Mouse (Mus musculus): ENCODE results near the gene Grem1. TPM values are rescaled to one million over a fixed set of nuclear protein-coding genes. Genes with fewer than 3 reads are reported as not detected.
A peak's percentile ranks its signal among the peaks of the same experiment; 100 is the strongest.

Gene Grem1
- total RNA-seq (2021): 0.37 and 3.9 TPM in 2 replicates
- long read RNA-seq, experiment 1: 0 reads
- long read RNA-seq, experiment 2: 0 reads

DNA sequence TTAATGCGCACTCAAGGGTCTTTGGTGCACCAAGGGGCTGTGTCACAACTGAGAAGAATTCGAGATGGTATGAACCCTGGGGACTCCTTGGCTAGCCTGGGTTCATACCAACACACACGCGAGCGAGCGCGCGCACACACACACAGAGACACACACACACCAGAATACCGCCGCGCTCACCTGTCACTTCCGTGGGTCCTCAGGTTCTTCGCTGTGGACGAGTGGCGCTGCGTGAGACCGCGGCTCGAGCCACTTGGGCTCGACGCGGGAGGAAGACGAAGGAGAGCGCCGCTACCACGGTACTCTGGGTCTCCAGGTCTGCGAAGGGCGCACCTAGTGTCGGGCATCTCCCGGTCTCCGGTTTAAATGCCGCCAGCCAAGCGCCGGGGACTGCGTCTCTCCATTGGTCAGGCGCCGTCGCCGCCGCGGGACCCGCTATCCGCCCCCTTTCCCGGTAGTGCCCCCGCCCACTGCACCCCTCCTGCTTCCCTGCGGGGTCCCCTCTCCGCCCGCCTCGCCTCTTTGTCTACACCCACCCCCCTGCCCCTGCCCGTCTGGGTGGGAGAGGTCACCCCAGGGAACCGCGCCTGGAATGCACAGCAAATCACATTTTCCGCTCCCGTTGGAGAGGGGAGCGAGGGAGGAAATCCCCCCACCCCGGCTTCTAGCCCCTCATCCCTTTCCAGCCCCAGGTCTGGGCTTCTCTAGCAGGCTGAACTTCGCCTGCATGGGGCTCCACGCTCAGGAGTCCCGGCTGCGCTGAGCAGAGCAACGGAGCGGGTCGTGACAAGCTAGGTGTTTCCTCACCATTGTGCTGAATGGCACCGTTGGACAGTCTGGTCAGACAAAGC, at the start of gene Grem1:
Gene Grem1, minus strand, starts transcription at position 336 of the 851 bp plus-strand sequence.
- peak; percentile 10 for DNase-seq

DNA sequence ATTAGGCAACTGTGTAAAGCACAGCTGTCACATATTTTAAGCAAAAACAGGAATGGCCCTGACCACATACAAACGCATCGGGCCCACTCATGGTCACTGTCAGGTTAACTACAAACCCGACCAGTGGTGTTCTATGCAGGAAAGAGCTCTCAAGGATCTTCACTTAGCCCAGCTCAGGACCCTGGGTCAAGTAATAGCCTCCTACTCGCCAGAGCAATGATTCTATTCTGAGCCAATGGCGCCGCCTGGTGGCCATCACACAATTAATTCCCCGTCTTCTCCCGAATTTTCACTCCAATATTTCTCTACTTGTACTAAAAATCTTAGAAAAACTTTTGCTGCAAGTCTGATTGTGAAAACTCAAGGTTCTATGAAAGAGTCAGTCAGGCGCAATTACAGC, 49.2 kb upstream of the Grem1 start:
- DNase-seq: peak; percentile 87

DNA sequence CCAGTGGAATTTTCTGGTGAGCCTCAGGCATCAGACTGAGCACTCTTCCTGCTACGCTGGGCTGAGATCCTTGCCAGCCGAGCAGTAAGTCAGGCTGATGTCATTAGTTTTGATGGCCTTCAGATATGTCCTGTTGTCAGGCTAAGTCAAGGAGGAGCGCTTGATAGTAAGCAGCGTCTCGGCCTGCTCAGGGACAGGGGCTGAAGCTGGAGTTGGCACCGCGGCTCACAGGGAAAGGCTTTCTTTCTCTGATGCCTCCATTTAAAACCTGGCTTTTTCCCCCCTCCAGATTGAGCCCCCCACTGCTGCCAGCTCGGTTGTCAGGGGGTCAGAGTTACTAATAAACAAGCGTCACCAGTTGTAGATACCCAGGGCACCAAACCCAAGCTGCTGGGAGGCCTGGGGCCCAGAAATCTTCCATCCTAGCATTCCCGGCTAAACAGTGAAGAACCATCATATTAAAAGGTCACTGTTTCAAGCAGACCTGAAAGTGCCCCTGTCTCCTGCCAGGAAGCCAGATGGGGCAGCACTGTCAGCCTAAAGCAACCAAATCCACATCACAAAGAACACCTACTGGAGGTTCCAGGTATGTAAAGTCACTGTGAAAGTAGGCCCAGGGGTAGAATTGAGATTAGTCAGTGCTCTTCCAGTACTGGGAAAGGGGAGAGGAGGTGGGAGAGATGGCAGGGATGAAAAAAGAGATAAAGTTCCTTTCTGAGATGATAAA, 48.6 kb upstream of the Grem1 start:
- peak; percentile 59 for DNase-seq

DNA sequence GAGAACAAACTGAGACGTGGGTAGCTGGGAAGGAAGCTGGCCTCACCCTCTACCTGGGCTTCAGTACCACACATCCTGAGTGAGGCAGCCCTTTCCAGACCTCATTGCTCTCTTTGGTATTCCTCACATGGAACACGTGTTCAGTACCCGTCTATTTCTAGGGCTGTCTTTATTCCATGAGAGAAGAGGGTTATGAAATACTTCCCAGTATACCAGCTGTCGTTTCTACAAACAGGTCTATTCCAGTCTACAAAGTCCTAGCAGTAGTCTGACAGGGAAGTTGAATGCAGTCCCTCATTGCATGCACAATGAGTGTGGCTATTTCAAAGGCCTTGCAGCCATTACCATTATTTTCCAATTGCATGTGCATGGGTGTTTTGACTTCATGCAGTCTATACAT, 47.3 kb upstream of the Grem1 start:
- no peak for DNase-seq

DNA sequence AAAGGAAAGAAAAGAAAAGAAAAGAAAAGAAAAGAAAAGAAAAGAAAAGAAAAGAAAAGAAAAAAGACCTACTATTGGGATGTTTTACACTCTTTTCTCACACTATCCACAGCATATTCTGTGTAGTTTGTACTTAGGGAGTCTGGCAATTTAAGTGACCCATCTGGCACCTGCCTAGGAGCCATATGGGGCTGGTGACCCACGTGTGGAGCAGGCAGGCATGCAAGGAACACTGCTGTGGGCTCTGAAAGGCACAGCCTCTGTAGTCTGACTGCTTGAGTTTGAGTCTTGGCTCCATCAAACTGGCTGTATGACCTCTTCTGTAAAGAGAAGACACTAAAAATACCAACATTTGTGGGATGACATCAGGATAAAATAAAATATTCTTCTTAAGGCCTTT, 45.3 kb upstream of the Grem1 start:
- no peak for DNase-seq

DNA sequence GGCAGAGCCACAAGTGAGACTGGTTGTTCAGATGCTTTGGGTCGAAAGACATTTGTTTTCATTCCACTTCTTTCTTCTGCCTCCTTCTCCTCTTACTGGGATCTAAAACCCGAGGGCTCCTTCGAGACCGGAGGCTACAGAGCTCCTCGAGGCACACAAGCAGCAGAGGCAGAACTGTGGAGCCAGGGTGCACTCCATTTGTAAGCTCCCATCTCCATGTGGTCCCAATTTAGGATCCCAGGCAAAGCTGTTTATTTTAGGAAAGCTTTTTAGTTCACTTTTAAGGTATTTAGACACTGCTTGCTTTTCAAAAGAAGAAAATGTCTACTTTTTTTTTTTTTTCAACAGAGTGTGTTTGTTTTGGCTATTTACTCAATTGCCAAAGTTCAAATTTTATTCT, 42.4 kb upstream of the Grem1 start:
- no peak for DNase-seq

DNA sequence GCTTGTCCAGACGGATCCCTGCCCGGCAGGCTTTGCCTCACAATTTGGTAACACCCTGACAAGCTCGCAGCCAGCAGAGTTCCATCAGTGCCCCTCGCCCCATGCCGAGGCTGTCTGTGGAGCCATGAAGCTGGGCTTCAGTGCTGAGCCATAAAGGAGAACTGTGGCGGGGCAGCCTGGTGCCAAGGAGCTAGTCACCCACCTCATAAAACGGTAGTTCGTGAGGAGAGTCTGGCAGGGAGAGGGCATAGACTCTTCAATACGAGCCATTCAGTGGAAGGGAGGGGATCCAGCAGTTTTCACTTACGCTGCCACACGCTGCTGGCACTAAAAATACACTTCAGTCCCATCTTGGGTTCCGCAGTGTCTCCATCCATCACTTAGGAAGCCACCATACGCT, 40.2 kb upstream of the Grem1 start:
- DNase-seq: no peak

DNA sequence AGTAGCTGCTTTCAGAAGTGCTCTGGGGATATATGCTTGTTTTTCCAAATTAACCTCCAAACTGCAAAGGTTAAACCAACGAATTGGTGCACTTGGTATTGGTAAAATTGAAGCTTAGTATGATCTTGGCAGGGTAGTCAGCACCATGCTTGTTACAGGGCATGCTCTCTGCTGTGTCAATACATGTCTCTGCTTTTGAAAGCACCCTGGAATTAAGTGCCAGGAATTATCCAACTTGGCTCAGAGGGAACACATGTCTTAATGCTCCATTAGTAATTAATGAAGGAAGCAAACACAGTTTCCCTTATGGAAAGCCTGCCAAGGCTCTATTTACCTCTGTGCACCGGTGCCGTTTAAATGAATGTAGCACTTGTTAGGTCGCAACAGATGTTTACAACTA, 36.7 kb upstream of the Grem1 start:
- DNase-seq: no peak

DNA sequence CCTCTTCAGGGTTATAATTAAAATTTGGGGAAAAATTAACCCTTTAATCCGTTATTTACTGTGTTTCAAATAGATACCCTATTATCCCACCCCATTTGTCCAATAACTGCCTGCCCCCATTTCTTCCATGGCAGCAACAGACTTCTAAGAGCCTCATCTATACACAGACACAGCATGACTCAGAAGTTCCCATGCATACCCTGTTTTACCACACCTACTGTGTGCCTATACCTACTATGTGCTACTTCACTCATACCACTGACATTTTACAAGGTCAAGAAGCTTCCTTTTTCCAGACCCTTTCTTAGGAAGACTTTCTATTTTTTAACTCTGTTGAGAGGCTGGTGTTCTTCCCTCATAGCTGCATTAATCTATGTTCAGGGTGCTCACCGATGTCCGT, 35.1 kb upstream of the Grem1 start:
- no peak for DNase-seq

DNA sequence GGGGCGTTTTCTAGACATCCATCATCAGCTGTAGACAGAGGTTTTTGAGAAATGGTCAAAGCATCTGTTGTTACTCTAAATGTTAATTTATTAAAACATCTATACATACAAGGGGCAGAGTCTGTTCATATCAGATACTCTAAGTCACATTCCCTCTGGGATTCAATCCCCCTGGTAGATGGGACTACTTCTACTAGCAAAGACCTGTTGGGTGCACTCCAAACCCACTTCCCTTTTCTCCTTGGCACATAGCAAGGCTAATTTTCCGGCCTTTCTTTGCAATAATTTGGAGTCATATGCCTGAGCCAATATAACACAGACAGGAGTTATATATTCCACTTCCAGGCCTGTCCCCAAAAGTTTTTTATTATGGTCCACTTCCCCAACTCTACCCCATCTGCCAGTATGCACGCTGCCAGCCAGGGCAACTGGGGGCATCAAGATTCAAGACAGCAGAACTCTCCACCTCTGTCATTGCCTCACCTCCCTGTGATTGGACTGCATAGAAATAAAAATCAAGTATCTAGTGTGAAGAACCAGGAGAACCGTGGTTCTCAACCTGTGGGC, 30.5 kb upstream of the Grem1 start:
- DNase-seq: no peak

DNA sequence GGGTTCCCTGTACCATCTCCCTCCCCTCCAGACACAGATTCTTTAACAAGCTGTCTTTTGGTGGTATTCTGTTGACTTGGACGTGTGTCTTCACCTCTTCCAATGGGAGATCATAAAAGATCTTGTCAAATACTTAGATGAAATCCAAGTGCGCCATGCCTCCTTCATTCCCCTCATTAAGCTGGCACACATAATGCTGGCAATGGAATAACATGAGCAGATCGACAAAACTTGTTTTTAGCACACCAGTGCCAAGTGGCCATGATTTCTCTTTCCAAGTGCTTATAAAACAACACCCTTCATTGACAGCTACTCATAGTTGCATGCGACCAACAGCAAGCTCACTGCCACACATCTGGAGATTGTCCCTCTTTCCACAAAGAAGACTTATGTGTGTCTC, 29.4 kb upstream of the Grem1 start:
- no peak for DNase-seq

DNA sequence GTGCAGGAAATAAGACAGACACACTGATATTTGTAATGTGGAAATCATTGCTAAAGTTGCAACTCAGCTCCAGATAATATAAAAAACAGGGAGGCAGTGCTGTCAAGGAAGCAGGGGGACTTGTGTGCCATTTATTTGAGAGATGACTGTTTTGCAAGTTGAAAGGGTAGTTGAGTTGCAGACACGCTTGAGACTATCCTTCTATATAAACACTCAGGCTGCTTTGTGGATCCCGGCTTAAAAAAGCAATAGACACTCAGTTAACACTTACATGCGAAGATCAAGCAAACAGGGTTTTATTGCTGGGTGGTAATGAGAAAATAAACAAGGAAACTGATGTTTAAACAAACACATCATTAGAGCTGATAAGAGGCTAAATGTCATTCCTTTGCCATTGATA, 26.4 kb upstream of the Grem1 start:
- DNase-seq: no peak

DNA sequence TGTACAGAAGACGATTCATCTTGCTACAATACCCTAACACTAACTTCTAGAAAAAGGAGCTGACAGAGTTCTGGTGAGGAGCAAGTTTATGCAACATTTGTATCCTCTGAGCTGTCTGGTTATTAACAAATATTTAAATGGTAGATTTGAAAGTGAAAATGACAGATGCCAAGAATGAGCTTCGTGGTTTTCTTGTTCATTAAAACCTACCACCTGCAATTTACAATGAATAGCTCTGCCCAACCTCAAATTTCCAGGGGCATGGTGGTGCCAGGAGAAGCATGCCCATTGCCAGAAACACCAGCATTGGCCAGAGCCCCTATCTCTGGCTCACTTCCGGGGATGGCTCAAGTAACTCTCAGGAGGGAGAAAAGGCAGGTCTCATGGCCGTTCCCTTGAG, 23.1 kb upstream of the Grem1 start:
- DNase-seq: no peak

DNA sequence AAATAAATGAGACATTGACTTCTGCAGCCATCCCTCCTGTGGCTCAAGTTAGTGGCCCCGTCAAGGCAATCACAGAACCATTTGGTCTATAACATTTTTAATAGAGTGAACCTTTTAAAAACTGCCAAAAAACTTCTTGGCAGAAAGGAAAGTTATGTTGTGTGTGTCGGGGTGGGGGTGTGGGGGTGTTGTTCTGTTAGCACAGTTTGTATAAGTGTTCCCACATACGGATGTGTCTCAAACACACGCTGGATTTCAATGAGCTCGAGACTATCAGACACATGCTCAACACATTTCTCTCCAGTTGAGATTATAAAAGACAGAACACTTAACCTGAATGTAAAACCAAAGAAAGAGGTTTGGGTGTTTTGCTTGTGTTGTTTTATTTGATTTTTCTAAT, 22.7 kb upstream of the Grem1 start:
- no peak for DNase-seq

DNA sequence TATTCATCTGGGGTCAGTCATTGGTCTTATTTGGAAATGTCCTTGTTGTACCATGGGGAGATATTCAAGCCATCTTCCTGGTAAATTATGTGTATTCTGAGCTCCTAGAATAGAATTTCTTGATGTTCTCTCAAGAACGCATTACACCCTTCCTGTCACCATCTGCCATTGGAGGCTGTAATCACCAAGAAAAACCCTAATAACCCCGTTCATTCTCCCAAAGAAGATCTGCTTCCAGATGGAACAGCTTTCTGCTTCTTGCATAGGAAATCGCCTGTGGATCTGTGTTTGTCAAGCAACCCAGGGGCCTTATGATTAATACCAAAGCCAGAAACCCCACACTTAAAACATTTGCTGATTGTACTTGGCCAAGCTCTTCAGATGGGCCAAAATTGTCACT, 20.9 kb upstream of the Grem1 start:
- no peak for DNase-seq

DNA sequence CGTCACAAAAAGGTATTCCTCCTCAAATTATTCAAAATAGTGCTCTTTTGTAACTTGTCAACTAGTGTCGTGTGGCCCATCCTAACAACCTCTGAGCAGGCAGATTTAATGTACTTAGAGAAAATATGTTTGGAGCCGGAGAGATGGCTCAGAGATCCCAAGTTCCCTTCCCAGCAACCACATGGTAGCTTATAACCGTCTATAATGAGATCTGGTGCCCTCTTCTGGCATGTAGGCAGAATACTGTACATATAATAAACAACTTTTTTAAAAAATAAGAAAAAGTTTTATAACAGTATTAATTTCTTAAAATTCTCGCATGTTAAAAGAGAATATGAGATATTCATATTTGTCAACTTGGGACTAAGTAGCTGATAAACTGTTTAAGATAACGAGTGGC, 19.6 kb upstream of the Grem1 start:
- DNase-seq: no peak

DNA sequence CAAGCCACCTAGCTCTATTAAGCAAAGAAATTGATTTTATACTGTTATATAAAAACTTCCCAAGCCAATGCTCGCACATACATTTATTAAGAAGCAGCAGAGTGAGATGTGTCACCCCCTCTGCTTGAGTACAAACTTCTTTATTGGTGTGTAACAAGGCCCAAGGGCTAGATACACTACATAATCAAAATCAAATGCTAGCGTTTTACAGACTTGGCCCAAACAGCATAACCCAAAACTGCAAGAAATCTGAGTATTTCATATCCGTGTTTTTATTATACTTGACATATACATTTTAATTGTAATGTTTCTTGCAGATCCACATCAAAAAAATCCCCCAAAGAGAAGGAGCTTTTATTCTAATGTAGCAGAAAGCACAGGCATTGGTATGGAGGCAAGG, 17.9 kb upstream of the Grem1 start:
- DNase-seq: no peak

DNA sequence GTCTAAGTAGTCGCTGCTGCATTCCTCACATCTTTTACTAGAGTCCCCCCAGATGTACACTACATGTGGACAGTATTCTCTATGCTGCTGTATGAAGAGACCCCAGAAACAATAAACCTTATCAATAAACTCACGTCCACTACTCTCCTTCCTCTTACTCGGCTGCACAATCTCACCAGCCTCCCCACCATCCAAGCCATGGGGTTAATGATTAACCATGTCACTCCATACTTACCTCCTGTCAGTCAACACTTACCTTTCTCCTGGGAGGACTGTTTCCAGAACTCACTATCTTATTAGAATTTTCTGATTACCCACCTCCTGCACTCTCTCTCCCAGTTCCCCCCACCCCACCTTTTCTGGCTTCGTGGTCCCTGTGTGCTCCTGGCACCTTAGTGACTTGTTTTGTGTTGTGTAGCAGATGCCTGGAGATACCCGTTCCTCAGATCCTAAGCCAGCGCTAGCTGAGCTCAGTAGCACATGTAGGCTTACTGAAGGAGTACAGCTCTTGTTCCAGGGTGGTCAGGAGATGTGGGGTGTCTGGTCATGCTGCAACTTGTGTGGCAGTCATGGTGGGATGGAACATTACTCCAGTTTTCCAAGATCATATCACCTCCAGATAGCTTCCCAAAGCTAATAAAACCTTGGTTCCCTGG, 15.8 kb upstream of the Grem1 start:
- DNase-seq: no peak

DNA sequence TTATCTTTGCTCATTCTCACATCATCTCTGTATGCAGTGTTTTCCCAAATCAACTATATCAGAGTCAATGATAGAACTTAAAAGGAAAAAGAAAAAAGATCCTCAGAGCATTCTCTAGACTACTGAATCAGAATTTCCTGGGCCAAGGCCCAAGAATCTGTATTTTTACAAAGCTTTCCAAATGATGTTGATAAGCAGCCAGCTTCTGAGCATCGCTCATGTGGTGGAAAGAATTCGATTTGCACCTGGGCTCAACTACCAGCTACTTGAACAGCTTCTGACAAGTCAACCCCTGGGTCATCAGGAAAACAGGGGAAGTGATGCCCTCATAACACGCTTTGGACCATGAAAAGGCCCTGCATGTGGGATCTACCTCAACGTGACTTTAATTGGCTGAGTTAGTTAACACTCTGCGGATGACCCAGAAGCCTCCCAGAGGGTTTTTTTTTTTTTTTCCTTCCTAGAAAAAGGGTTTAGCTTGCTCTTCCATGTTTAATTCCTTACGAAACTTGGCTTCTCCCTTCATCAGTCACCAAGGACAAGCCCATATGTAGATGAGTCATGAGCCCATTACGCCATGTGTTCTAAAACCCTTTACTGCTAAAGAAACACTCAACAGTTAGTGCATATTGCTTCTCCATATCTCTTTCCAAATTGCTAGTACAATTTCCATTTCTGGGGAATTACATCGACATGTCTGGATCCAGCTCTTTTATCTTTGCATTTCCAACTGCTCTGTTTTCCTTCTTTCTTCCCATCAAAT, 10.3 kb upstream of the Grem1 start:
- no peak for DNase-seq

DNA sequence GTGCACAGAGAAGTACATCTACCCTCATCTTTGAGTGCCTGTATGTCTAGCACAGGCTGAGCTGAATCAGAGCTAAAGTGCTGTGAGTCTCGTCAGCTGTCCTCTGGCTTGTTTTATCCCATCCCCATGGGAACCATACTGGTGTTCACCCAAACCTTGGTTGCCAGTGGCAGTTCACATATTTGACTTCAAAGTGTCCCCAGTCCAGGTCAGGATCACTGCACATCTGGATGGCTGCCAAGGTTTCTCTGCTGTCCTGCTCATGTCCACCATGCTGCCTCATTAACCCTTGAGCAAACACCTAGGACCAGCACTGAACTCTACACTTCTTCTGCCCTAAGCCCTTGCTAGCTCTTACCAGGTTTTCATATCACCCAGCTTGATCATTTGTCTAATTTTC, 7.4 kb upstream of the Grem1 start:
- DNase-seq: peak; percentile 44

DNA sequence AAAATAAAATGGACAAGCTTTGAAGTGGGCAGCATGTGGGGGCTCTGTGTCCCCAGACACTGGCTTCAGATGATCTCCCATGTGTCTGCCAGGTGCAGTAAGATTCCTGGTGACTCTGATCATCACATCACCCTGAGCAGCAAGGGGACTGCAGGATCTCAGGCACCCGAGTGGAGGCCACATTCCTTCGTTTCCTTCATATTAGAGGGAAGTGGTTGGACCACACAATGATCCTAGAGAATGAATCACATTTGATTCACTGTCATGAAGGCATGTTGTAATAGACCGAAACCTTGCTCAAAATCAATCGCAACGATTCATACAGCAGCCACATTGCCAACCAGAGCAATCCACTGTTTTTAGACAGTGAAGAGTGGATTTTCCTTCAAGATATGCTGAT, 6.5 kb upstream of the Grem1 start:
- DNase-seq: no peak
